8 mouse cellular contexts compared by ENCODE assay signal in the genomic region with DNA sequence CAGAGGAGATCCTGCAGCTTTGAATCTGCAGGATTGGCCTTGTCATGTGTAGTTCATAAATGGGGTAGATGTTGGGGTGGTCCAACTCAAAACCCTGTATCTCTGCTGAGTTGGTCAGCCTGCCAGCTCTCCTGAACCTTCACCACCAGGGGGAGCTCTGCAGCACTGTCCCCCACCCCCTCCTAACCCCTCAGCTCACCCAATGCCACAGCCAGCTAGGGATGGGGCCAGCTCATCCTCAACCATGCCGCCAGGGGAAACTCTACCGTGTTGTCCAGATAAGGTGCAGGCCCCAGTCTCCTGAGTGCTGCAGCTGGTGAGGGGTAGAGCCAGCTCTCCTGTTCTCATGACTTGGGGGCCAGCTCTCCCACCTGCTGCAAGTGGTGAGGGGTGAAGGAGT.
DNase-seq lines count a peak whose midpoint lies in the region; ATAC-seq lines count a peak whose summit lies in the region.

No protein-coding gene starts in this region.

- no peaks in the 10 kb centered on the region for H3K36me3 ChIP-seq in forebrain, embryonic 10.5 days (replicated peaks)
- no peaks in the 10 kb centered on the region for H3K36me3 ChIP-seq in forebrain, embryonic 16.5 days (ENCODE audit: control insufficient read depth, insufficient read depth)
- no peaks in the 10 kb centered on the region for H3K36me3 ChIP-seq in kidney, embryonic 16.5 days (ENCODE audit: insufficient read depth, low read length)
- peaks cover 3% of the 10 kb centered on the region for H3K36me3 ChIP-seq in megakaryocyte, embryonic 14.5 days (replicated peaks; ENCODE audit: low read length)

- 0 out of 2 replicates have a peak overlapping the region, but pooled peaks have one; percentile 44 for H3K27ac ChIP-seq in forebrain, embryonic 10.5 days
- H3K27ac ChIP-seq in forebrain, embryonic 16.5 days (ENCODE audit: low read length), result no peak overlapping the region
- no peak overlapping the region for H3K27ac ChIP-seq in kidney, embryonic 16.5 days (ENCODE audit: low read length)

- no peak overlapping the region for H3K9ac ChIP-seq in forebrain, embryonic 16.5 days (replicated peaks; ENCODE audit: low read depth, low read length)
- no peak overlapping the region for H3K9ac ChIP-seq in kidney, embryonic 16.5 days (replicated peaks; ENCODE audit: low read length)

- 38% methylated on average over 2 of the region's 2 CpGs for WGBS in forebrain, embryonic 10.5 days
- WGBS in forebrain, embryonic 16.5 days, result 35% methylated on average over 2 of the region's 2 CpGs
- 28% methylated on average over 2 of the region's 2 CpGs for WGBS in kidney, embryonic 16.5 days

- peak; percentile 47 for DNase-seq in forebrain, embryonic 10.5 days (ENCODE audit: extremely low spot score, low spot score)
- DNase-seq in 416B (ENCODE audit: low read depth), result peak; percentile 29
- DNase-seq in adrenal gland, postnatal 14 days, result peak; percentile 79
- peak; percentile 6 to 15 for DNase-seq in thymus, adult 18-20 months

- no peak overlapping the region for H3K4me3 ChIP-seq in forebrain, embryonic 10.5 days
- no peak overlapping the region for H3K4me3 ChIP-seq in forebrain, embryonic 16.5 days (replicated peaks; ENCODE audit: low read length)
- H3K4me3 ChIP-seq in kidney, embryonic 16.5 days (ENCODE audit: low read length), result no peak overlapping the region
- H3K4me3 ChIP-seq in megakaryocyte, embryonic 14.5 days (replicated peaks), result peak overlapping the region; percentile 51

- no peaks in the 10 kb centered on the region for H3K27me3 ChIP-seq in forebrain, embryonic 10.5 days (ENCODE audit: poor library complexity, severe bottlenecking)
- no peaks in the 10 kb centered on the region for H3K27me3 ChIP-seq in forebrain, embryonic 16.5 days (replicated peaks; ENCODE audit: control insufficient read depth, insufficient read depth, low read length)
- no peaks in the 10 kb centered on the region for H3K27me3 ChIP-seq in kidney, embryonic 16.5 days (ENCODE audit: insufficient read depth, low read length)
- no peaks in the 10 kb centered on the region for H3K27me3 ChIP-seq in megakaryocyte, embryonic 14.5 days (replicated peaks)

- H3K9me3 ChIP-seq in forebrain, embryonic 10.5 days, result no peaks in the 10 kb centered on the region
- H3K9me3 ChIP-seq in forebrain, embryonic 16.5 days (ENCODE audit: control insufficient read depth, low read length), result no peaks in the 10 kb centered on the region
- H3K9me3 ChIP-seq in kidney, embryonic 16.5 days (ENCODE audit: low read length), result no peaks in the 10 kb centered on the region
- H3K9me3 ChIP-seq in megakaryocyte, embryonic 14.5 days, result no peaks in the 10 kb centered on the region

- H3K4me1 ChIP-seq in forebrain, embryonic 10.5 days, result peaks cover 6% of the 10 kb centered on the region
- no peaks in the 10 kb centered on the region for H3K4me1 ChIP-seq in forebrain, embryonic 16.5 days (replicated peaks; ENCODE audit: control insufficient read depth, insufficient read depth, low read length)
- no peaks in the 10 kb centered on the region for H3K4me1 ChIP-seq in kidney, embryonic 16.5 days (ENCODE audit: insufficient read depth, low read length)
- H3K4me1 ChIP-seq in megakaryocyte, embryonic 14.5 days, result peaks cover 71% of the 10 kb centered on the region

- no peak for ATAC-seq in forebrain, embryonic 16.5 days
- peak; percentile 77 for ATAC-seq in erythroid progenitor cell, adult 5-6 weeks (replicated peaks; ENCODE audit: low FRiP score, poor library complexity, severe bottlenecking)
- ATAC-seq in kidney, embryonic 16.5 days (ENCODE audit: low FRiP score, low TSS enrichment), result peak; percentile 42; the same call in 1 of the 2 replicates

- no peak overlapping the region for H3K4me2 ChIP-seq in forebrain, embryonic 16.5 days (ENCODE audit: low read length)
- H3K4me2 ChIP-seq in kidney, embryonic 16.5 days (replicated peaks; ENCODE audit: low read depth, low read length), result no peak overlapping the region

Comparison
In these comparisons a context has a peak if more than half of its experiments do, and no peak if none do; other contexts are left out.
1. DNase-seq: peak in every context shown above with its lines; median percentile 79 in adrenal gland, postnatal 14 days; 47 in forebrain, embryonic 10.5 days; 29 in 416B; 10 in thymus, adult 18-20 months.